Mouse (Mus musculus): ENCODE results near the gene Zfp119b. TPM values are rescaled to one million over a fixed set of nuclear protein-coding genes. Genes with fewer than 3 reads are reported as not detected.

Zfp119b gene
- polyA plus RNA-seq, 1 experiment: 3.2 TPM

- Histone ChIP-seq H3K4me3 (ENCODE audit: insufficient read depth, low read length) (peak within 1 kb of the TSS; percentile 37), H3K27ac (ENCODE audit: insufficient read depth, low read length) (peak within 1 kb of the TSS; percentile 40), H3K4me1 (ENCODE audit: control insufficient read depth, insufficient read depth, low read length) (peaks cover 2% of the 10 kb centered on the region)
- no peak for TF ChIP-seq CTCF (IDR thresholded peaks at IDR 0.05; ENCODE audit: extremely low read depth, insufficient read depth, low read length)
- peak; percentile 69; the same call in 1 of the 2 replicates for TF ChIP-seq POLR2A (IDR thresholded peaks at IDR 0.05; ENCODE audit: extremely low read depth, insufficient read depth, low read length)
These were observed 9.8 kb upstream of the Zfp119b start, which contains the start of gene Yju2 for GRCm38 (mm10) chr17:55958918-55959728. Yju2 (plus strand) TSS chr17:55959099.

- H3K27ac ChIP-seq (ENCODE audit: insufficient read depth, low read length): no peak overlapping the region
- no peak for TF ChIP-seq POLR2A (IDR thresholded peaks at IDR 0.05; ENCODE audit: extremely low read depth, insufficient read depth, low read length)
- TF ChIP-seq CTCF (IDR thresholded peaks at IDR 0.05; ENCODE audit: extremely low read depth, insufficient read depth, low read length): no peak
- peaks cover 2% of the 10 kb centered on the region for H3K4me1 ChIP-seq (ENCODE audit: control insufficient read depth, insufficient read depth, low read length)
- H3K4me3 ChIP-seq (ENCODE audit: insufficient read depth, low read length): peak overlapping the region; percentile 37
These were observed 9.2 kb upstream of the Zfp119b start for GRCm38 (mm10) chr17:55958584-55958886.

- no peak for TF ChIP-seq POLR2A (IDR thresholded peaks at IDR 0.05; ENCODE audit: extremely low read depth, insufficient read depth, low read length)
- TF ChIP-seq CTCF (IDR thresholded peaks at IDR 0.05; ENCODE audit: extremely low read depth, insufficient read depth, low read length): no peak
These were observed 8.7 kb upstream of the Zfp119b start for GRCm38 (mm10) chr17:55957726-55958583.

GRCm38 (mm10) chr17:55957168-55957567, 7.9 kb upstream of the Zfp119b start:
- Histone ChIP-seq H3K27ac (ENCODE audit: insufficient read depth, low read length) (0 out of 2 replicates have a peak overlapping the region, but pooled peaks have one; percentile 14), H3K4me1 (ENCODE audit: control insufficient read depth, insufficient read depth, low read length) (peaks cover 2% of the 10 kb centered on the region), H3K4me3 (ENCODE audit: insufficient read depth, low read length) (no peak overlapping the region)
- TF ChIP-seq POLR2A (IDR thresholded peaks at IDR 0.05; ENCODE audit: extremely low read depth, insufficient read depth, low read length) (no peak), CTCF (IDR thresholded peaks at IDR 0.05; ENCODE audit: extremely low read depth, insufficient read depth, low read length) (peak; percentile 72)

More at GRCm38 (mm10) chr17:55957726-55958583, 8.7 kb upstream of the Zfp119b start:
- Histone ChIP-seq H3K4me3 (ENCODE audit: insufficient read depth, low read length) (0 out of 2 replicates have a peak overlapping the region, but pooled peaks have one; percentile 37), H3K27ac (ENCODE audit: insufficient read depth, low read length) (no peak overlapping the region), H3K4me1 (ENCODE audit: control insufficient read depth, insufficient read depth, low read length) (peaks cover 2% of the 10 kb centered on the region)

- H3K4me1 ChIP-seq (ENCODE audit: control insufficient read depth, insufficient read depth, low read length): peaks cover 2% of the 10 kb centered on the region
- H3K4me3 ChIP-seq (ENCODE audit: insufficient read depth, low read length): peak overlapping the region; percentile 44
- no peak overlapping the region for H3K27ac ChIP-seq (ENCODE audit: insufficient read depth, low read length)
- TF ChIP-seq CTCF (IDR thresholded peaks at IDR 0.05; ENCODE audit: extremely low read depth, insufficient read depth, low read length) (no peak), POLR2A (IDR thresholded peaks at IDR 0.05; ENCODE audit: extremely low read depth, insufficient read depth, low read length) (no peak)
These were observed 7.3 kb upstream of the Zfp119b start for GRCm38 (mm10) chr17:55956591-55956990.

GRCm38 (mm10) chr17:55956129-55956528, 6.8 kb upstream of the Zfp119b start:
- TF ChIP-seq POLR2A (IDR thresholded peaks at IDR 0.05; ENCODE audit: extremely low read depth, insufficient read depth, low read length) (peak; percentile 61; the same call in 1 of the 2 replicates), CTCF (IDR thresholded peaks at IDR 0.05; ENCODE audit: extremely low read depth, insufficient read depth, low read length) (no peak)
- peaks cover 2% of the 10 kb centered on the region for H3K4me1 ChIP-seq (ENCODE audit: control insufficient read depth, insufficient read depth, low read length)
- peak overlapping the region; percentile 44 for H3K4me3 ChIP-seq (ENCODE audit: insufficient read depth, low read length)
- no peak overlapping the region for H3K27ac ChIP-seq (ENCODE audit: insufficient read depth, low read length)

GRCm38 (mm10) chr17:55954229-55954628, 4.9 kb upstream of the Zfp119b start:
- Histone ChIP-seq H3K4me3 (ENCODE audit: insufficient read depth, low read length) (no peak overlapping the region), H3K4me1 (ENCODE audit: control insufficient read depth, insufficient read depth, low read length) (no peaks in the 10 kb centered on the region; the same call in 1 of the 2 replicates), H3K27ac (ENCODE audit: insufficient read depth, low read length) (no peak overlapping the region)
- TF ChIP-seq CTCF (IDR thresholded peaks at IDR 0.05; ENCODE audit: extremely low read depth, insufficient read depth, low read length) (no peak), POLR2A (IDR thresholded peaks at IDR 0.05; ENCODE audit: extremely low read depth, insufficient read depth, low read length) (no peak)

GRCm38 (mm10) chr17:55953751-55954150, 4.5 kb upstream of the Zfp119b start:
- Histone ChIP-seq H3K4me3 (ENCODE audit: insufficient read depth, low read length) (no peak overlapping the region), H3K27ac (ENCODE audit: insufficient read depth, low read length) (no peak overlapping the region), H3K4me1 (ENCODE audit: control insufficient read depth, insufficient read depth, low read length) (no peaks in the 10 kb centered on the region; the same call in 1 of the 2 replicates)
- TF ChIP-seq POLR2A (IDR thresholded peaks at IDR 0.05; ENCODE audit: extremely low read depth, insufficient read depth, low read length): no peak
- no peak for TF ChIP-seq CTCF (IDR thresholded peaks at IDR 0.05; ENCODE audit: extremely low read depth, insufficient read depth, low read length)

- Histone ChIP-seq H3K27ac (ENCODE audit: insufficient read depth, low read length) (no peak within 1 kb of the TSS), H3K4me3 (ENCODE audit: insufficient read depth, low read length) (no peak within 1 kb of the TSS), H3K4me1 (ENCODE audit: control insufficient read depth, insufficient read depth, low read length) (no peaks in the 10 kb centered on the region; the same call in 1 of the 2 replicates)
- TF ChIP-seq CTCF (IDR thresholded peaks at IDR 0.05; ENCODE audit: extremely low read depth, insufficient read depth, low read length) (no peak), POLR2A (IDR thresholded peaks at IDR 0.05; ENCODE audit: extremely low read depth, insufficient read depth, low read length) (no peak)
These were observed 3.2 kb upstream of the Zfp119b start, which contains the start of gene Ebi3 for GRCm38 (mm10) chr17:55952447-55953027. Ebi3 (plus strand) TSS chr17:55952640.

All from cortical plate, adult 2 months (tissue).